Mouse (Mus musculus): ENCODE data around the gene Cog4.

- TF ChIP-seq CTCF (IDR thresholded peaks at IDR 0.05; ENCODE audit: low read depth), result no peak
- TF ChIP-seq EP300 (IDR thresholded peaks at IDR 0.05; ENCODE audit: low read depth), result no peak
These were observed 71.6 kb downstream of the Cog4 start for GRCm38 (mm10) chr8:110918027-110918426.

All from heart, postnatal 0 days (tissue).